Mouse (Mus musculus): ENCODE measurements around the gene Thbs2.

GRCm38 (mm10) chr17:14681047-14681446, 13.0 kb downstream of the Thbs2 start:
- TF ChIP-seq CTCF (IDR thresholded peaks at IDR 0.05; ENCODE audit: control insufficient read depth, insufficient read depth, insufficient replicate concordance, low read depth, low read length) (no peak), POLR2A (IDR thresholded peaks at IDR 0.05; ENCODE audit: control insufficient read depth, low read depth, low read length) (no peak)

Data from testis, adult 2 months (tissue).